Mouse (Mus musculus): ENCODE results near the gene Tceal8.
A peak's percentile ranks its signal among the peaks of the same experiment; 100 is the strongest.
"Not testable (repeated sequence)": the region's sequence is repeated elsewhere in the genome, so short reads cannot be mapped to it uniquely, and the experiment has no call there.

Tceal8 gene

DNA sequence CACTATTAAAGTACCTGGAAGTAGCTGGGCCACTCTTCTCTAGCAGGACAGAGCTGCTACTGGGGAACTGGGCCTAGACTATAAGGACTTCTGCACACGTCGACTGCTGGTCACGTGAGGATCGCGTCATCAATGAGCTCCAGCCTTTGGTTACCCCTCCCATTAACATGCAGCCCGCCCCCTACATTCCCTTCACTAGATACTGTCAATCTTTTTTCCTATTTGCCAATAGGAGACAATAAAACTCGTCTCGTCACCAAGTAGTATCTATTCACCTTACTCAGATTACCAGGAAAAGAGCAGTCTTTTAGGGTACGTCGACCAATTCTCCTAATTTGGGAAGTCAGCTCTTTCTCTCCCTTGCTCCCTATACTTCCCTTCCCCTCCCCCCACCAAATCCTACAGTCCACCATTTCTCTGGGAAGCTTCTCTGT, at the start of gene Tceal8:
TSS of gene Tceal8 (minus strand) at position 225 of the 434 bp plus-strand sequence.
- peak; percentile 95 for DNase-seq (ENCODE audit: extremely low read depth, low read depth)

DNA sequence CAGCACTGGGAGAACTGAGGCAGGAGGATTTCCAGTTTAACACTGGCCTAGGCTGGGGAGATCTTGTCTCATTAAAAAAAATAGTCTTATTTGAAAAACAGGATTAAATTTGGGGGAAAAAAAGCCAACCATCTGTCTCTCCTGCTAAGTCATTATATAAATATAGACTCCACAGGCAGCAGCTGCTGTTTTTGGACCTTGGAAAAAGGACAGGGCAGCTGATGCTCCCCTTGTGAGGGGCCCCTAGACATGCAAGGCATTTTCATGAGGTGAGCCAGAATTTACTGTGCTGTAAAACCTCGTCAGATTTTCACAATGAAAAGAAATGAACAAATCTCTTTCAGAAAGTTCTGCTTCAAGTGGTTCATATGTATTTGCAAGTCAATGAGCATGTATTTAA, 44.2 kb upstream of the Tceal8 start:
- DNase-seq (ENCODE audit: extremely low read depth, low read depth): no peak

DNA sequence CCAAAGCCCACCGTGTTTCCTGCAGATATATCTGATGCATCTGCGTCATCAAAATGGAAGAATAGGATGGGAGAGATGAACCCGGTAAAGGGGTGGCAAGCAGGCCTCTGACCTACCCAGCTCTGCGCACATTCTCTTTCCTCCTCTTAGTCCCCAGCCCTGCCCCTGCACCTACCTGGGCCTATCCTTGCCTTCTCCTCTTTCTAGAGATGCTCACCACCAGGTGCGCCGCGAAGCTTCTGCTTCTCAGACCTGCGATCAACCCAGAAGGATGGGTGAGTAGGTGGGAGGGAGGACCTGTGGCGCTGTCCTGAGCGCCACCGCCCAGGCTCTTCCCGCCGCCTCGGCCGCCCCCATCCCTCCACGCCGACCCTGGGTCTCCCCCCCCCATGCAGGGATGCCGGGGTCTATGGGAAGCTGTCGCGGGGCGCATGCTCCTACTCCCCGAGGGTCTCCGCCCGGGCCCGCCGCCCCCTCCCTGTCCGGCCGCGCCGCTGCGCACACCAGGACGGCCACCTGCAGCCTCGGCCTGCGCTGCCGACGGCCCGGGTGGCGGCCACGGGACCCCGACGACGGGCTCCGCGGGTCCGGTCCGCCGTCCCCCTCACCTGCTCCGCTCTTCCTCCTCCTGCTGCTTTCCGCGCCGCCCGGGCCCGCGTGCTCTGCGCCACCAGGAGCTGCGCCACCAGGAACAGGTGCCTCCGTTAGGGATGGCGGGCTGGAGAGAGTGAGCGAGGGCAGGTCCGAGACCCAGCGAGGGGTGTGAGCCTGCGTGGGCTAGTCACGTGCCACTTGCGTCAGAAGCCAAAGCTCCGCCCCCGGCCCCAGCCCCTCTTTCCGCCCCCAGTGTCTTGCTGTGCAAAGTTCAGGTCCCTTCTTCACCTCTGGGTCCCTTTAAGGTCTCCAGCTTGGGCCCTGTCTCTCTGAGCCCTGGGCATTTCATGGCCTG, 42.9 kb upstream of the Tceal8 start, which contains the start of the genes Tceal7 and Bex1:
TSS of gene Tceal7 (plus strand) at position 51 of the 949 bp plus-strand sequence.
TSS of gene Bex1 (minus strand) at position 785 of the 949 bp plus-strand sequence.
- not testable (repeated sequence) for DNase-seq (ENCODE audit: extremely low read depth, low read depth)

DNA sequence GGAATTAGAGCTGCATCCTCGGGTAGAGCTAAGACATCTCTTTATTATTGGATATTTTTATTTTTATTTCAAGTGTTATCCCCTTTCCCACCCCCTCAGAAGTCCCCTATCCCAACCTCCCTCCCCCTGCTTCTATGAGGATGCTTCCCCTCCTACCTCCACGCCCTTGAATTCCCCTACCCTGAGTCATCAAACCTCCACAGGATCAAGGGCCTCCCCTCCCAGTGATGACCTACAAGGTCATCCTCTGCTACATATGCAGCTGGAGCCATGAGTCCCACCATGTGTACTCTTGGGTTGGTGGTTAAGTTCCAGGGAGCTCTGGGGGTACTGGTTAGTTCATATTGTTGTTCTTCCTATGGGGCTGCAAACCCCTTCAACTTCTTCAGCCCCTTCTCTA, 41.3 kb upstream of the Tceal8 start:
- no peak for DNase-seq (ENCODE audit: extremely low read depth, low read depth)

DNA sequence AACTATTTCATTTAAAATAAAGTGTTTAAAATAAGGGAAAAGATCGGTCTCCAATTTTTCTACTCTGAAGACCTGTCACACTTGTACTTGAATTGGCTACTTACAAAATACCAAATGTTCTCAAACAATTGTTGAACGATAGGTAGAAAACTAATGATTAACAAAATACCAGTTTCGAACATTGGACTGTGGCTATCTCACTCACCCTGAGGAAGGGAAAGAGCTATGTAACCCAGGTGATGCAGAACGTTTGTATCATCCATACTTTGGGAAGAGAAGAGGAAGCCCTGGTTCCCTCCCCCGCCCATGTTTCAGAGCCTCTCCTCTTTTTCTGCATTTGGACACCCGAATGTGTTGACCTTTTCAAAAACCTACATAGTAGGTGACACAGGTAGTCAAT, 32.3 kb upstream of the Tceal8 start:
- no peak for DNase-seq (ENCODE audit: extremely low read depth, low read depth)

DNA sequence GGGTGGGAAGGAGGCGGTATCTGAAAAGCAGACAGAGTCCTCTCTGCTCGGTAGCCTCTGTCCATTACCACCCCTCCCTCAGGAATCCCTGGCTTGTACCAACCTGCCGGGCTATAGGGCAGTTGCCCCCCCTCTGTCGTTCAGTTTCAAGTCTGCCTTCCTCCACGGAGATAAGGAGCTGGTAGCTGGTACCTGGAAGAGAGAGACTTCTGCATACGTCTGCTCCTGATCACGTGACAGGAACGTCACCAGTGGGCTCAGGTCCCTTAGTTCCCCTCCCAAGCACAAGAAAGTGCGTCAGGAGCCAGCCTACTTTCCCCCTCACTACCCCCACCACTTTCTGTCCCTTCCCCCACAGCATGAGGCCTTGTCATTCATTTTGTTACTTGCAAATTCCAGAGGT, 31.5 kb upstream of the Tceal8 start, which contains the start of gene Tceal5:
TSS of gene Tceal5 (minus strand) at position 213 of the 403 bp plus-strand sequence.
- DNase-seq (ENCODE audit: extremely low read depth, low read depth): no peak

DNA sequence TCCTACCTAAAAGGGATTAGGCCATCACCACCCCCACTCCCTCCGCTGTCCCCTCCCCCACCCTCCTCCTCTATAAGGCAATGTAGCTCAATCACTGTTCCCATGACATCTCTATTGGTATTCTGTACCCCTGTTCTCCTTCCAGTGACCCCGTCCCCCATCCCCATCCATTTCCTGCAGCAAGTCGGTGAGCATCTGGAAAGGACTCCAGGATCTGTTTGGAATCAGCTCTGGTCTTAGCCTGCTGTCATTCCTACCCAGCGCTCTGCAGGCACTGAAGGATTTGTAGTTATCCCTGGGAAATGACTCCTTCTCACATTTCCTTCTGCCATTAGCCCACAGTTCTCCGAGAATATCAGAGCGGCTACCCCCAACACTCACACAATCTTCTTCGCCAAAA, 31.1 kb upstream of the Tceal8 start:
- DNase-seq (ENCODE audit: extremely low read depth, low read depth): no peak

DNA sequence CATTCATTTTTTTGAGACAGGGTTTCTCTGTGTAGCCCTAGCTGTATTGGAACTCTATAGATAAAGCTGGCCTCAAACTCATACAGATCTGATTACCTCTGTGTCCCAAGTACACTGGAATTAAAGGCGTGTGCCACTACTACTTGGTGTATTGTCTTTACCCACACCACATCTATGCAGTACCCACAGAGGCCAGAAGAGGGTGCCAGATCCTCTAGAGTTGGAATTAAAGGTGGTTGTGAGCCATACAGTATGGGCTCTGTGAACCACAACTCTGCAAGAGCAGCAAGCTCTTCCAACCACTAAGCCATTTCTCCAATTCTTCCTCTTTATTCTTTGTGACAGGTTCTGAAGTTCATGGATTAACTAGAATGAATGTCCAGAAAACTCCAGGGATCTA, 24.7 kb upstream of the Tceal8 start:
- DNase-seq (ENCODE audit: extremely low read depth, low read depth): peak; percentile 71

DNA sequence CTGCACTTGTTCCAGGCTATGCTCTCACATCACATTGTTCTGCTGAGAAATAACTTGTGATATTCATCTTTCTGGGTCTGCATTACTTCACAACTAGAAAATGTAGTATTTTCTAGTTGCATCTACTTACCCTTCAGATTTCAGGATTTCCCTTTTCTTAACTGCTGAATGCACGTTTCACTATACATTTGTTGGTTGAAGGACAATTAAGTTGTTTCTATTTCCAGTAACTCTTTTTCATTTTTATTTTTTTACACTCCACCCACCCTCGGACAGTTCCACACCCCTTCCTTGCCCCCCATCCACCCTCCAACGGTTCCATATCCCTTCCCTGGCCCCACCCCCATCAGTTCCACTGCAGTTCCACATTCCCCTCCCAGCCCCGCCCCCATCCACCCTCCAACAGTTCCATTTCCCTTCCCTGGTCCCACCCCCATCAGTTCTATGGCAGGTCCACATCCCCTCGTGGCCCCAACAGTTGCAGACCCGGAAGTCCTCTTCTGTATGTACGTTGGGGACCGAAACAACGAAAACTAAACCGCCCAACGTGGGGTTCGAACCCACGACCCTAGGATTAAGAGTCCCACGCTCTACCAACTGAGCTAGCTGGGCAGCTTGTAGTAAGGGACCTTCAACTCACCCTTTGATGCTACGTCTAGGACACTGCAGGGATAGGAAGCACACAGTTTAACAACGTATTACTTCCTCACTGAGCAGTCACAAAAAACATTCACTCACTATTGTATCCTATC, 23.2 kb upstream of the Tceal8 start:
- peak; percentile 91 for DNase-seq (ENCODE audit: extremely low read depth, low read depth)

DNA sequence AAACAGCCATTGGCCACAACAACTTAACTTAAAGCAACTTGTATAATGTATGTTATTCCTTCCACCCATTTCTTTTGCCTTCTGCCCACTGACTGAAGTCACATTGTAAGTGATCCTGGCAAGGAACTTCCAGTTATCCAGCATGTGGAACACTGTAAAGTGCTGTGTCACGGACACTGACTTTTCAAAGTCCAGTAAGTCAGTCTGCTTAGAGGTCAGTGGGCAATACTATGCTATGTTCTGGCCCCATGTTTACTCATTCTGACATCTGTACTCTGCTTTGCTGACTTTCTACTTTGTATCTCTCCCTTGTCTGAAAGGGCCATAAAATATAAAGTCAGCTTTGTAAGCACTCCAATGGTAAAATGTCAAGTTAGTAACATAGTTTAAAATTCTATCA, 11.0 kb upstream of the Tceal8 start:
- no peak for DNase-seq (ENCODE audit: extremely low read depth, low read depth)

DNA sequence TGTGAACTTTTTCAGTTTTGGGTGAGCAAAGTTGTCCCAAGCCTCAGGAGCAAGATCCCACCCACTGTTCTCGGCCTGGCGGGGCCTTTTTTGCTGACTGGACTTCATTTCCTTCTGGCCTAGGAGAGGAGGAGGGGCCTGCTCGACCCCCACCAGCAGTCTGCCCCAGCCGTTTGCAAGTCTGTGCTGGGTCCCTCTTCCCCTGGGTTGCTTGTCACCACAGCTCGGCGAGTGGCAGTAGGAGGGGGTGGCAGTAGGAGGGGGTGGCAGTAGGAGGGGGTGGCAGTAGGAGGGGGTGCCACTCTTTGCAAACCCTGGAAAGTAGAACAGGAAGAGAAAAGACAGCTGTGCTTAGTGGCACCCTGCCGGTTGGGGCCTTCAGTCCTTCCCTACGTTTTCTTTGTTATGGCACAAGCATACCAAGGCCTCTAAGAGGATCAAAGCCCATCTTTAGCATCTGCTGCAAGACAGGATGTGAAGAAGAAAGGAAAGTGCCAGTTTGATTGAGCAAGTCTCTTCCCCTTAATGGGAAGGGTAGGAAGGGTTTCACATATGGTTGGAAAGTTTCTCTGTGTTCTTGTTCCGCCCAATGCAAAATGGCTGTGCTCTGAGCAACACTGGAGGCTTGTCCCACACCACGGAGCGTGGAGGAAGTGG, 8.9 kb upstream of the Tceal8 start:
- DNase-seq (ENCODE audit: extremely low read depth, low read depth): no peak

DNA sequence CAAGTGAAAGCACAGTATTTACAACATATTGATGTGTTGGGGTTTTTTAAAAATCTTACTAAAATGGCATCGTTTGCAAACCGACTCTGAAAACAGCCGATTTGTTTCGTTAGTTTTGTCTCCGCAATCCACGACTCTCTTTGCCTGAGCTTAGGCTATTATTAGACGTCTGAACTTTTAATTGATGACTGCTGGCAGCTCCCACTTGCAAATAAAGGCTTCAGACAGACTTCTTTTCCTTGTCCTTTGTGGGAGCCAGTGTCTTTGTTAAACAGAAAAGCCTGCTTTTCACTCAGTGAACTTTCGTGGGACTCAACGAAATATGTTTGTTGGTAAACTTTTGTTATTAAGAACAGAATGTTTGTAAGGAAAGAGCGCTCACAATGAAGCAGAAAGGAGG, 644 bp upstream of the Tceal8 start:
- DNase-seq (ENCODE audit: extremely low read depth, low read depth): no peak

DNA sequence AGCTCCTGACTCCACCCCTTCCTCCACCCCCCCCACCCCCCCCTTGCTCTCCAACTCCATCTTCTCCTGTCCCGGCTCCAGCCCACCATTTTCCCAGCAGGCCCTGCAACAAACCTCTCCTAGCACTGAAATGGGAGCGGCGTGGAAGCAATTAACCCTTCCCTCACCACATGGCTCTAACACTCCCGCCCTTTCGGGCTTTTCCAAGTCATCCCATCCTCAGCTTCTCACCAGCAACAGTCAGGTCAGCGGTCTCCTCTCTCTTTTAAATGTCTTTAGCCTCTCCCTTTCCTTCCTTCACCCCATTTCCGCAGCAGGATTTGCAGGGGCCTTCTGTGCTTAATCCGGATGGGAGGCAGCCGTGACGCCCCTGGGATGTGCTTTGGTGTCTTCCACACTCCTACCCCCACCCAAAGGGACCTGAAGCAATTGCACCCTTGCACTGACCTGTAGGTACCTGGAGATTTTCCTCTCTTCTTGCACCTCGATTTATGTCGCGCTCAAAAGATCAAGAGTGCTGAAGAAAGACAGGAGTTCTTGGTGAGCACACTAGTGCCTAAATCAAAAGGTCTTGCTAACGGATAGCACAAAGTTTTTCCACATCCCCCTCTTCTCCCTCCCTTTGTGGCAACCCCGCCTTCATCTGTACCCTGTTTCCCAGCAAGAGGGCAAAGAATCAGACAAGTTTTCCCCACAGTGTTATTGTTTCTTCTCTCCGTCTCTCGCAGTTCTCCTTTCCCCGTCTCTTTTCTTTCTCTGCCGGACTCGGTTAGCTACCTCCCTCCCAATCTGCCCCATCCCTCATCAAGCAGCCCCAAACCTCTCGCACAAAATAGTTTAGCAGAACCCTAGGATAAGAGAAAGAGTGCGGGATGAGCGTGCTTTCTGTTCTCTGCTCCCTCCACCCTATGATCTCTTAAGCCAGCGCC, 689 bp downstream of the Tceal8 start:
- peak; percentile 44 for DNase-seq (ENCODE audit: extremely low read depth, low read depth)

DNA sequence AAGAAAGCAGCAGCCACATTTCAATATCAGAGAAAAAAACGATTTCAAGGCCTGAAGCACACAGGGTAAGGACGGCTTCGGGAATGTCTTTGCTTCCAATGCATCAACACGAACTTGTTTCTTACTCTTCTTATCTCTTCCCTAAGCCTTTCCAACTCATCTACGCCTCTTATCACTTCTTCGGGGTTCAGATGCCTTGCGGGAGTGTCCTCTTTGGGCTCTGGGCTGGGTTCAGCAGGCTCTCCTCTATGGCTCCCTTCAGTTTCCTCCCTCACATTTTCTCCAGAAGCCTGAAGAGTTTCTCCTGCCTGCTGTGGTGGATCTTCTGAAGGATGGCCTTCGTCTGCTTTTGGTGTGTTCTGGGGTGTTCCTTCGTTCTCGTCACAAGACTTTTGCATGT, 1.5 kb downstream of the Tceal8 start:
- DNase-seq (ENCODE audit: extremely low read depth, low read depth): peak; percentile 12

DNA sequence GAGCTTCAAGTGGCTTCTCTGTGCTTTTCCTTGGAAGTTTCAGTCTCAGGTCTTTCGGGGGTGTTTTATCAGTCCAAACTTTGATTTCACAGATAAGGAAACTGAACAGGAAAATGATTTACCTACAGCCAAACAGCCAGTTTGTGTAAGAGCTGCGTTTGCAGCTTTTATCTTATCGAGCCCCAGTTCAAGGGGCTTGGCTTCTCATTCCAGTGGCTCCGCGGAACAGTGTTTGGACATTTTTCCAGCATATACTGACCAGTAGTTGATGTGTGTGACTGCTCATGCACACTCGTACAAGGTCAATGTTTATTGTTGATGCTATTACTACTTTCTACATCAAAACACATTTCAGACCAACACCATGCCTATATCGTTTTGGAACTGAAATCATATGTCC, 27.9 kb downstream of the Tceal8 start:
- DNase-seq (ENCODE audit: extremely low read depth, low read depth): no peak

DNA sequence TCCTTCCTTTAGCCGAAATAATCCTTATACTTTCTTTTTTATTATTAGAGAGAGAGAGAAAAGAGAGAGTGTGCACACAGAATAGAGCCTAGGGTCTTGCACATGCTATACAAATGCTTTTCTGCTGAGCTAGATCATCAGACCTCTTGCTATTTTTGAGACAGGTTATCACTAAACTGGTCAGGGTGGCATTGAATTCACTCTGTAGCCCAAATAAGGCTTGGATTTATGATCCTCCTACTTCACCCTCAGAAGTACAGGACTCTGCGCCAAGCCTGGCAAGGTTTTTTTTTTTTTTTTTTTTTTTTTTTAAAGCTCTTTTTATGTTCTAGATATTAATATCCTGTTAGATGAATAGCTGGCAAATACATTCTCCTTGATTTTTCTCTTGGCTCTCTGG, 28.4 kb downstream of the Tceal8 start:
- no peak for DNase-seq (ENCODE audit: extremely low read depth, low read depth)

DNA sequence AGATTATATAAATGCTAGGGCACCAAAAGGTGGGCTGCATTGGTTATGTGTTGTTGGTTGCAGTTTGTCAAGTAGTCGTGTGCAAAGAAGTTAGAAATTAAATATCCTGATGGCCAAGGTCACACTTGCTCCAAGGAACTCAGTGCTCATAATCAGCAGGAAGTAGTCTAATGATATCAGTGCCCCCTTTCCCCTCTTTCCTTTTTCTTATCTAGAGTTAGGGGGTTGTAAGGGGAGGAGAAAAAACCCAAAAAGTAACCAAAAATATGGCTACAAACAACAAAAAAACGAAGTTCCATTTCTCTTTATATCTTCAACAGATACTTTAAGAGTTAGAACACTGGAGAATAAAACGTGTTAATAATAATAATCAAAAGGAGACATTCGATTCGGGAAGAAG, 30.8 kb downstream of the Tceal8 start:
- no peak for DNase-seq (ENCODE audit: extremely low read depth, low read depth)

DNA sequence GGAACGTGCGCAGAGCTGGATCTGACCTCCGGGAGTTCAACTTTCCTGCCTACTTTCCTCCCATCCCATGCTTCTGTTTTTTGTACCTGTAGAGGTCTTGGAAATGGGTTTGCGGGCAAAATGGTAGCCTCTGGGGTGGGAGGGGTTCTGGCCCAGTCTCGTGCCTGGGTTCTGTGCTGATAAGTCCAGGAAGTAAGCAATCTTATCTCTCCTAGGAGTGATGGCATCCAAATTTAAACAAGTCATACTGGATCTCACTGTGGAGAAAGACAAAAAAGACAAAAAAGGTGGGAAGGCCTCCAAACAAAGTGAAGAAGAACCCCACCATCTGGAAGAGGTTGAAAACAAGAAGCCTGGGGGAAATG, 32.5 kb downstream of the Tceal8 start:
- DNase-seq (ENCODE audit: extremely low read depth, low read depth): not testable (repeated sequence)

DNA sequence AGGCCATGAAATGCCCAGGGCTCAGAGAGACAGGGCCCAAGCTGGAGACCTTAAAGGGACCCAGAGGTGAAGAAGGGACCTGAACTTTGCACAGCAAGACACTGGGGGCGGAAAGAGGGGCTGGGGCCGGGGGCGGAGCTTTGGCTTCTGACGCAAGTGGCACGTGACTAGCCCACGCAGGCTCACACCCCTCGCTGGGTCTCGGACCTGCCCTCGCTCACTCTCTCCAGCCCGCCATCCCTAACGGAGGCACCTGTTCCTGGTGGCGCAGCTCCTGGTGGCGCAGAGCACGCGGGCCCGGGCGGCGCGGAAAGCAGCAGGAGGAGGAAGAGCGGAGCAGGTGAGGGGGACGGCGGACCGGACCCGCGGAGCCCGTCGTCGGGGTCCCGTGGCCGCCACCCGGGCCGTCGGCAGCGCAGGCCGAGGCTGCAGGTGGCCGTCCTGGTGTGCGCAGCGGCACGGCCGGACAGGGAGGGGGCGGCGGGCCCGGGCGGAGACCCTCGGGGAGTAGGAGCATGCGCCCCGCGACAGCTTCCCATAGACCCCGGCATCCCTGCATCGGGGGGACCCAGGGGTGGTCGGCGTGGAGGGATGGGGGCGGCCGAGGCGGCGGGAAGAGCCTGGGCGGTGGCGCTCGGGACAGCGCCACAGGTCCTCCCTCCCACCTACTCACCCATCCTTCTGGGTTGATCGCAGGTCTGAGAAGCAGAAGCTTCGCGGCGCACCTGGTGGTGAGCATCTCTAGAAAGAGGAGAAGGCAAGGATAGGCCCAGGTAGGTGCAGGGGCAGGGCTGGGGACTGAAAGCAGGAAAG, 33.1 kb downstream of the Tceal8 start, which contains the start of gene Bex4:
TSS of gene Bex4 (plus strand) at position 170 of the 813 bp plus-strand sequence.
- DNase-seq (ENCODE audit: extremely low read depth, low read depth): not testable (repeated sequence)

DNA sequence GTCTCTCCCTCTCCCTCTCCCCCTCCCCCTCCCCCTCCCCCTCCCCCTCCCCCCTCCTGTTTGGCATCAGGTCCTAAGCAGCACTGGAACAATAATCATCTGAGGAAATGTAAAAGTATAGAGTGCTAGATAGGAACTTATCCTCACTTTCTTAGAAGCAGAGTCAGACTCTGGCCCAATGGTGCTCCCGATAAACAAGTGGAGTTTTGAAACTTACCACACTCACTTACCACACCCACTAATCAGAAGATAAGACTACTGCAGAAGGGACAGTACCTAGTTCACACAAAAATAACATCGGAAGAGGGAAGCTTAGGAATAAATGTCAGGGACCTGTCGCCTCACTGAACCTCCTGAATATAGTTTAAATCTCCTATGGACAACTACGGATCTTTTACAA, 36.6 kb downstream of the Tceal8 start:
- peak; percentile 92 for DNase-seq (ENCODE audit: extremely low read depth, low read depth)

Measured in MEL-GATA-1-ER (cell line).